Mouse (Mus musculus) thymus, postnatal 0 days (tissue): ENCODE measurements at regions not wholly inside any gene's neighbourhood (a gene's known extent, or its start where the extent isn't known, plus 50 kb on each side); places are given as distances from the start of the nearest gene placed in this dataset.
A peak's percentile ranks its signal among the peaks of the same experiment; 100 is the strongest.

Experiments
- DNase-seq: peaks from one replicate; pipeline ENCODE4 v3.0.0-alpha.2; 2015; ENCODE audit warnings: low spot score

DNA sequence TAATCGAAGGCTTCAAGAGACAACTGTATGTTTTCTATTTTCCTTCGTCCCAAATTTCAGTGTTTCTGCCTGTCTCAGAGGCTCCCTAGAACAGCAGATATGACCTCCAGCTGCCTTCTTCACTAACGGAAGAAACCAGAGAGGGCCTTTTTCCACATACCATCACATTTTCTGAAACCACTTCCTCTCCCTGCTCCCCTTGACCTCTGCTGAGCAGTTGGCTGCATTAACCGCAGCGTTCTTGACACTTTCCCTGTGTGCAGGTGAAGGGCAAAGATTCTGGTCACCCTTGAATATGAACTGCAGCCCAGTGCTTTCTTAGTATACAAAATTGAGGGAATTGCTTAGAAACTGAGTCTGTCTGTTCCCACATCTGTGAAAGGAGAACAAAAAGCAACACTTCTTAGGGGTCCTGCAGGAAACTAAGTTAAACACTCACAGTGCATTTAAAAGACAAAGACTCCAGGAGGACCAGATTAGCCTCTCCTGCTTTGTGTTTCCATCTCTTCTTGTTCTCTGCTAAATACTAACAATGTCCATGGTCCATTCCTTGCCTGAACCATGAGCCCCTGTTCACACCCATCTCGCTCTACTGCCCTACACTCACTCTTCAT lies 98.4 kb downstream of the Akap11 start:
- DNase-seq: peak; percentile 41

DNA sequence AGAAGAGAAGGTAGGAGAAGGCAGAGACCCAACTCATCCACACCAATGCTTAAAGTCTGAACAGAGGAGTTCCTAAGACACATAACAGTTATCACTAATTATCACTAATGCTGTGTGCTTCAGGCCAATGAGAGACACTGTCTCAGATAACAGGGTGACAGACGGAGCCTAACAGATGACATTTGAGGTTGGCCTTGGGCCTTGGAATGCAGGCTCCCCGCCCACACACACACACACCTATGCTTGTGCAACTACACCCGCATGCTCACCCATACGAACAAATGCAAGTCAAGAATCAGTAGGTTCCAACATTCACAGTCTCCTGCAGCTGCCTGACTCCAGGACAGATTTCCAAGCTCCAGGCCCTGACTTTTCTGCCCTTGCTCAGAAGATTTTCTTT lies 100.0 kb downstream of the Akap11 start:
- DNase-seq: no peak

DNA sequence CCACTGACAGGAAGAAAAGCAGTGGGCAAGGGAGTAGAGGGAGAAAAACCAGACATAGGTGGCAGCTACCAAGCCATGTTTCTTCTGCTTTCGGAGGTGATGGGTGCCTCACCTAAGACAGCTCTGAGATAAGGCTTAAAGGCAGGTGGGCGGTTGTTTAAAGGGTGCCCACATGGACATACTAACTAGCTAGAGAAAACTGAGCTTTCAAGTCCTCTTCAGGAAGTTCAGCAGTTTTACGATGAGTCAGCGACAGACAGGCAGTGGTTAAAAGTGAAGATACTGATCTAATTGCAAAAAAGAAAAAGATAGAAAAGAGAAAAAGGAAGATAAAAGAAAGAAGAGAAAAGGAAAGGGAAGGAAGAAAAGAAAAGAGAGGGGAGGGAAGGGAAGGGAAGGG lies 100.6 kb downstream of the Akap11 start:
- DNase-seq: peak; percentile 44

DNA sequence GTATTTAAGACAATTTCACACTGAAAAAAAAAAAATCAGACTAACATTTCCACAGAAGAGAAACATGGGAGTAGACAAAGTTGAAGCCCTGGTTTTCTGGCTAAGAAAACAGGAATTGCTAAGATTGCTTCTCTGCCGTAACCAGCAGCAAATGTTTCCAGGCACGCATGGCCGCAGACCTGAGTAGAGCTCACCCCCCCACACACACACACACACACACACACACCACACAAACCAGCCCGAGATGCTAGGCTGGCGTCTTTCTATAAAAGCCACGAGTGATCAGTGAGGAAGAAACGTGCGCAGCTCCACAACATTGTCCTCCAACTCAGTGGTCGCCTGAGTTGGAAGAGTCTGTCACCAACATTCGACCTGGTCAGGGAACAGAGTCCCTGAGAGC lies 101.0 kb downstream of the Akap11 start:
- DNase-seq: peak; percentile 18

DNA sequence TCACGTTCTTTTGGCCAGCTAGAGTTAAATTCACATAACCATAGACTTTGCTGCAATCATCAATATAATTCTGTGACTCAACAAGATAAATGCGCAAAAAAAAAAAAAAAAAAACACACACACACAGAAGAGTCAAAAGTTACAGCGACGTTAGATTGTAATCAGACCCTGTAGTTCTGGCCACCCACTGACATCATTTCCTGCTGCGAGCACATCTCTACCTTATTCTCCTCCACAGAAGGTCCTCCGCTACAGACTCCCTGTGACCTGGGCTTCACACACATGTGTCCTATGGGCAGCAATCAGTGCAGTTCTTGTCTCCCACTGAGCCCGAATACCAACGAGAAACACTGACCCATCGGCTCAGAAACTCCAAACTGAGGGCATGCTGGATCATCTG lies 101.9 kb downstream of the Akap11 start:
- peak; percentile 47 for DNase-seq

DNA sequence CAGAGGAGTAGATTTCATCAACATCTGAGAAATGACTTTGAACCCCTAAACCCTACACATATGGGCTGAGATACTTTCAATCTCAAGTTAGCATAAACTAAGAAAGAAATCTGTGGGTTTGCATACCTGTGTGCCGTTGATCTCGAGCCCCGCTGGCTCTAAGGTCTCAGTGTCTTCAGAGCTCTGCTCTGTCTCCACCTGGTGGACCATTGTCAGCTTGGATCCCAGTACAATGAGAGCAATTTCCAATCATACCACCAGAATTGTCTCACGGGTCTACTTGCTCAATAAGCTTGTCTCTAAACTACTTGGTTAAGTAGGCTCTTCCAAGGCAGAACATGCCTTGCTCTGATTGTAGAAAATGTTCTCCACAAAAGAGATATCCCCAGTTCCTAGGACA lies 102.5 kb downstream of the Akap11 start:
- DNase-seq: peak; percentile 78

DNA sequence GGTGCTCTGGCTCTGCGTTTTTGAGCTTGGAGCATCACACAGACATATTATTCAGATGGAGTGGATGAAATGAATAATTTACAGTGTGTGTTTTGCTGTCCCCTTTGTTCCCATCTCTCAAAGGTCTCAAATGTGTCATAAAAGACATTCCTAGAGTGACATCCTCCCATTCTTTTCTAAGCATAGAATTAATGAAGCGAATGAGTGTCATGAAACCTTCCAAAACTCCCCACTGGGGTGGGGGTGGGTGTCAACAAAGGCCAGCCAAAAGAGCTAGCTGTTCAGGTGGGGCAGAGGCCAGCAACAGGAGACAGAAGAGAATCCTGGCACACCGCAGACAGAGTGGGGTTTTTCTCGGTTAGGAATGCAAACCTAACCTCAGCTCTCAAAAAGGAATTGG lies 104.1 kb downstream of the Akap11 start:
- peak; percentile 18 for DNase-seq

DNA sequence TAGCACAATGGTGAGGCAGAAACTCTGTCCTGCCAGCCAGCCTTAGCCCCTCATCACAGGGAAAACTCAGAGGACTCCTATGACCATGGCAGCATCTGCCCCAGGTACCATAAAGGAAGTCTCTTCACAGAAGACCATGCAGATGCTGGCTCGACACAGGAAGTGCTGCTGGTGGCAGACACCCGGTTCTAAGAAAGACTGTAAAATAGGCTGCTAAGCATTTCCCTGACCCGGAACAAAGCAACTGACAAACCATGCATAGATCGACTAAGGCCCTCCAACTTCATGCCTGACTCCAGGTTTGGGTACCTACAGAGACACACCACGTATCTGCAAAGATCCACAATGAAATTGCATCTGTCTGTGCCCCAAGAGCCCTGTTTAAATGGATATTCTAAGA lies 104.7 kb downstream of the Akap11 start:
- peak; percentile 75 for DNase-seq

DNA sequence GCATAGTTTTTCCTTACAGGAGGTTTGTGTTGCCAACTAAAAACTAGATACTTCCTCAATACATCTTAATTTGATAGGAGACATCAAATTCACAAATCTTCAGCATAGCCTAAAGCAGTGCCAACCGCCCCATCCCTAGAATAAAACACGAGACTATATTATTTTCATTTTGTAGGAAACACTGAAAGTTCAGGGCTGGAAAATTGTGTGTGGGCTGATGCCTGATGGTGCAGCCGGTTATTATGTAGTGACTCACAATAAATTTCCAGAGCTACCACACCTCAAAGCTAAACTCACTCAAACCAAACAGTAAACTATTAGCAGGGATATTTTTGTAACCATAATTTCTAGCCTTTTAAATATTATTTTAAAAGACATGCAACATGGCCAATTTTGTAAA lies 105.2 kb downstream of the Akap11 start:
- DNase-seq: no peak

DNA sequence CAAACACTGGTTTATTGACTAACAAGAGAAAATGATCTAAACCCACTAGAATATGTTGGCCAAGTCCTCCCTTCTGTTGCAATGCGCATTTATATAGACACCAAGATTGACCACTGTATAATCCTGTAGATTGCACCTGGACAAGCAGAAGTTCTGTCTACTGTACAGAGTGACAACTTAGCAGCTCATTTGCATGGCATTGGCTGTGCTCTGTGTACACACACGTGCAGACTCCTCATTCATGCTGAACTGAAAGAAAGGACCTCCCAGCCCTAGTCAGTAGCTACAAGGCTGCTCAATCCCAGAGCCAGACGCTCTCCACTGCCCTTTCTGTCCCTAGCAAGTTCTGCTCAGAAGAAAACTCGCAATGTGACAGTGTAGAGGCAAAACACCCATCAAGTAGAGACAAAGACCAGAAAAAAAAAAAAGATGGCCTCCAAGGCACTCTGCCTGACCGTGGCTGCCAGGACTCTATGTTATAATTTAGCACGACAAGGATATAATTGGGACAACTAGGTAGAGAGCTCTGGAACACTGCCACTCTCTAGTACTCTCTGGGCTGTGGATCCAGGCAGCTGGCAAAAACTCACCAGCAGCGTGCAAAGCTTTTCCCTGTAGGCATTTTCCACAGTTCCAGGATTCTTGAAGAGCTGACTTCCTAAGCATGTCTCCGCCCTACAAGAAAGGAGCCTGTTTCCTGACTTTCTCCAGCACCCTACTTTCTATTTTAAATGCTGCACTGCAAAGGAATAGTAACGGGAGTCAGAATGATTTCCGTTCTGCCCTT lies 108.2 kb downstream of the Akap11 start:
- DNase-seq: no peak

DNA sequence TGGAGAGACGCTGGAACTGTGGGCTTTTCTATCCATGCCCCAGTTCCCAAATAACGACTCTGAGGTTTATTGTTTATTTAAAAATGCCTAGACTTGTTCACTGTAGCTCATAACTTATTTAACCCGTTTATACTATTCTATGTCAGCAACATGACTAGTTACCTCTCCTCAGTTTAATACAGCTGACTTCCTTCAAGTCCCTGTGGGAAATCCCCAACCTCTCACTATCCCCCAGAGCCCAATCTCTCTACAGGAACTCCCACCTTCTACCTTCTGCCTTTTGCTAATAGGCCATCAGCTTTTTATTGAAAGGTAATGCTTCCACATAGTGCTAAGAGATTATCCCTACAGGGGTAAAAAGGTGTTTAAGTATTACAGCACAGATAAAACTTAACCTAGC lies 109.5 kb downstream of the Akap11 start:
- no peak for DNase-seq

DNA sequence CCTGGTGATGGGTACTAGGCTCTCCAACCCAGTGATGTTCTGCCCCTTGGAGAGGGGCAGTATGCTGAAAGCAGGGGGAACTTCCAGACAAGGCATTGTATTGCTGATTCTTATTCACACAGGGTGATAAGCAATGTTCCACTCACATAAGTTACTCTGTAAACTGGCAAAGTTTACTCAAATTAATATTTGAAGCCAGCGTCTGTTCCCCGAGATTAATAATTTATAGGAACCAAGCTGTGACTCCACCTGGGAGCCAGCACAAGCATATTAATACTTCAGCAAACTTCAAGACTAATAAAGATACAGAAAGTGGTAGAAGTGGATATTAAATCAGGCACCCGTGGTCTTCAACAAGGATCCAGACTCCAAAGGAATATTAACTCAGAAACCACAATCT lies 114.0 kb downstream of the Akap11 start:
- no peak for DNase-seq

DNA sequence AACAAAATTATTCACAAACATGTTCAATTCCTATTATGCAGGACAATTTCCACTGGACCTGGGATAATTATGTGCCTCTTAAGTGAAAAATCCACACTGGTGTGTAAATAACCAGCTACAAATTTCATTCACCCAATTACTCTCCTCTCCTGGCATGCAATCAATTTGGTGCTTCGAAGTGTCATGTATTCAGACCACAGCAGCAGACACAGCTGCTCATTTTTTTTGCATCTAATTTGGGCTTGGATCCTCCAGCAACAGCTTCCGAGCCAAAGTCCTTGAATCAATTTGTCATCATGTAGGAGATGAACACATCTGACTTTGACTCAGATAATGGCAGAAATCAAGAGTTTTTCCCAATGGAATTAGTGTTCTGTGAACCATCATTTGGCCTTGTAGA lies 113.1 kb upstream of the Tnfsf11 start:
- no peak for DNase-seq

DNA sequence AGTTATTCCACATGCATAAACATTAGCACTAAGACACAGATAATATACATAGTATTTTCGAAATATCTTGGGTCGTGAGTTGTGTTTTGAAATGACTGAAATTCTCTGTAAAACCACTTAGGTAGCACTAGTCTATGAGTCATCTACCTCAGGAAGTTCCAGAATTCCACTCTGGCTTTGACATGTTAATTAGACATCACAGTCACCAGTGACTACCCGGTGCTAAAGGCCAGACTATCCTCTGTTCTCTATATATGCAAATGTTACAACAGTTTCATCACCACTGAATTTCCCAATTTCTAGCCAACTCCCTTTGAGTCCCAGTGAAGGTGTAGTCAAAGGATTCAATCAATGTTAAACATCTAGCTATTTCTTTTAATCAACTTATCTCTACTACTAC lies 112.3 kb upstream of the Tnfsf11 start:
- DNase-seq: no peak

DNA sequence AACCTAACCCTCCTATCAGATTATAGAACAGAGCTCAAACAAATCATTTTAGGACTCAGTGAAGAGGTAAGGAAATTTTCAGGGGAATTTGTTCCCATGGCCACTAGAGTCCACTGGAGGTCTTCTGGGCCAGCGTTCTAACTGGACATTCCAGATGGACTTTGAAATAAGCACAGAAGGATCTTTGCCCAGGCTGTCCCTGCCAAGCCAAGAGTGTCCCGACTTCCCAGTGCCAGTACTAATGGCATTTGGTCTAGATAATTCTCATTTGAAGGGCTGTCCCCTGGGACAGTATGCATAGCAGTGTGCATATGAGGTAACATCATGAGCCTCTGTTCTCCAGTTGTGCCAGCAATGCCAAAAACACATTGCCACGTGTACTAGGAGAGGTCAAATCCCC lies 97.7 kb upstream of the Tnfsf11 start:
- no peak for DNase-seq

DNA sequence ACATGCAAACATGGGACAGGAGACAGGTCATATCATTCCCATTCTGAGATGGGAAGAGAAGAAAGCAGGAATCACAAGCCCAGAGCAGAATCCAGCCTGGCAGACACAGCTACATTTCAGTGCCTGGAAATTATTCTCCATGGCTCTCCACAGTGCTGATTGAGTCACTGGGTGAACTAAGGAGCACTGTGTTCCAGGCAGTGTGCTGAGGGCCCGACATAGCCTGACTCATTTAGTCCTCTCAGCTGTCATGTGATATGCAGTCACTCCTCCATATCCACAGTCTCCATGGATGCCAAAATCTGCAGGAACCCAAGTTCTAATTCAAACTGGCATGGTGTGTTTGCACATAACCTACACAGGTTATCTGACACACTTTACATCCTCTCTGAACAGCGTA lies 90.1 kb upstream of the Tnfsf11 start:
- no peak for DNase-seq

DNA sequence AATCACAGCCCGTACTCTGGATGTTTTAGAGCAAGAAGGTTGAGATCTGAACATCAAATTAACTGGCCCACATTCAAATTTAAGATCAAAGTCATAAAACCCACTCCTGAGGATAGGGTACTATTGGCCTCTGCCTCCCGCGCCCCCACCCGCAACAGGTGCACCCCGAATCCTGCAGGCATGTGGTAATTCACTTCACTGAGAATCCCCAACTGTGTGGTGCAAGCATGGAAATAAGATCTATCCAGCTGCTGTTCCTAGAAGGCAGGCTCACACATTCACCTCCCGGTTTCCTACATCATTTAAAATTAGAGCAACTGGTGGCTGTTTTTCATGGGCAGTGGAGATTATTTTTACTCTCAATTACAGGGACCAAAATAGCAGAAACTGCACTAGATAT lies 87.8 kb upstream of the Tnfsf11 start:
- DNase-seq: no peak

DNA sequence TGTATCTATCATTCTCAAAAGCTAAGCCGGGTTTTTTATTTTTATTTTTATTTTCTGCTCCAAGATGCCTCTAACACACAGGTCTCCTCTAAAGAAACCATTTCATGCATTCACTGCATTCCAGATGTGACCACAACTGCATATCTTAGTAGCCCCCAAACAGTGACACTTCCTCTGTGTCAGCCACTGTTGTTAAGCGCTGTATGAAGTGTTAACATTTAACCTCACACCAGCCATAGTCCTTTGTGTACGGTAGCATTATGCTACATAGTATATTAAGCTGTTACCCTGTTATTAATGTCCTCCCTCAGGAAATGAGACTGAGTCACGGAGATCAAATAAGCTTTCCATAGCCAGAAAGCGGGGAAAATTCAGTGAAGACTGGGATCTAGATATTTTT lies 79.2 kb upstream of the Tnfsf11 start:
- DNase-seq: no peak

DNA sequence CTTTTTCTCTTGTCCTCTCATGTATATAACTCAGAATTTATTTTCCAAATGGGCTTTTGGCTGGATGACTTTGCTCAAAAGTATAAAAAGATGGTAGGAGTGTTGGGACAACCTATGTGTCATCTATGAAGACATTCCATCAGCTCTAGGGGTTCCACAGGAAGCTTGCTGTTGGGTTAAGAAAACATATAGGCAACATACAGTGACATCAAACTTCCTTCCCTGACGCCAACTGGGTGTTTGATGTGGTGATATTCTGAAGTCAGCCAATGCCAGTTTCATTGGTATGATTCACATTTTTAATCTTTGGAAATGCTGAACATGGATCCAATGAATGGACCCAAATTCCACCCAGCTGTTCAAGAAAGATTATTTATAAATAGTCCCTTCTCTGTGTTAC lies 76.5 kb upstream of the Tnfsf11 start:
- DNase-seq: peak; percentile 17

DNA sequence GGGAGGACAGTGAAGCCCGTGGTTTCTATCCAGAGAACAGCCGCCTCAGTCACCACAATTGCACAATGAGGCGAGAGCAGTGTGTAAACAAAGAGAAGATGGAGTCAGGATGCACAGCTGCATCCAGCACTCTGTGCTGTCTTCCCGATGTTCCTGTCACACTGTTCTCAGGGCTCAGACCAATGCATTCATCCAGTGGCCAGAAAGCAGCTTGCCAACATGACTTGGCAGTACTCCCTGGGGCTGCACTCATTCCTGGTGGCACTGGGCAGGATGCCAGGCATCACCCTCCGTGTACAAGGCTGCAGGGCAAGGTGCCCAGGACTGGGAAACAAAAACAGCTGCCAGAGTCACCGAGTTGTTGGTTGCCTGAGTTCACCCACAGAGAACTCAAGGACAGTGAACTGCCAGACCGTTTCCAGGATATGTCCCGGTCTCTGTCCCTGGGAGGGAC lies 75.4 kb upstream of the Tnfsf11 start:
- DNase-seq: no peak

DNA sequence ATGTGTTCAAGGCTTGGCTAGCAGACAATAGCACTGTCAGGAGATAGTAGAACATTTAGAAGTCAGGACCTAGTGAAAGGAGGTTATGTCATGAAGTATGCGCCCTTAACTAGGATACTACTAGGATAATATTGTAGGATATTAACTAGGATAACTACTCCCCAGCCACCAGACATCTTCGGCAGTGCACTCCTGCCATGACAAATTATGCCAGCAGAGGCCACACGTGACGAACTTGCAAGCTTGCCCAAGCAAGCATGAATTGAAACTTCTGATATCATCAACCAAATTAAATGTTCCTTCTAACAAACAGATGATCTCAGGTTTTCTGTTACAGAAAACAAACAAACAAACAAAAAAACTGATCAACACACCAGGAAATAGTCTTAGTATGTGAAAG lies 72.2 kb upstream of the Tnfsf11 start:
- no peak for DNase-seq

DNA sequence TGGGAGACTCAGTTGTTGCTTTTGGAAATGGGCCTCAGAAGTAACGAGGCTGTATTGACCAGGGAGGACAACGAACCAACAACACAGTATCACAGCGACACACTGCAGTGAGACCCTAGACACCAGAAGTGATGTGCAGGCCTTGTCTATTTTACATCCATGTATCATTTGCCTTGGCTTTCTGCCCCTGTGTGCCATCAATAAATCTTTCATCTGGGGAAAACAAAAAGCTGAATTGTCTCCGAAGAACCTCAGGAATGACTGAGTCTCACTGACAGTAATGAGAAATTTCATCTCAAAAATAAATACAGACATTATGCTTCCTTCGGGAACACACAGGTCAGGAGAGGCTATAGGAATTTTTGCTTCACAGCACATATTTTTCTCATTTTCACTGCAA lies 68.7 kb upstream of the Tnfsf11 start:
- DNase-seq: no peak

DNA sequence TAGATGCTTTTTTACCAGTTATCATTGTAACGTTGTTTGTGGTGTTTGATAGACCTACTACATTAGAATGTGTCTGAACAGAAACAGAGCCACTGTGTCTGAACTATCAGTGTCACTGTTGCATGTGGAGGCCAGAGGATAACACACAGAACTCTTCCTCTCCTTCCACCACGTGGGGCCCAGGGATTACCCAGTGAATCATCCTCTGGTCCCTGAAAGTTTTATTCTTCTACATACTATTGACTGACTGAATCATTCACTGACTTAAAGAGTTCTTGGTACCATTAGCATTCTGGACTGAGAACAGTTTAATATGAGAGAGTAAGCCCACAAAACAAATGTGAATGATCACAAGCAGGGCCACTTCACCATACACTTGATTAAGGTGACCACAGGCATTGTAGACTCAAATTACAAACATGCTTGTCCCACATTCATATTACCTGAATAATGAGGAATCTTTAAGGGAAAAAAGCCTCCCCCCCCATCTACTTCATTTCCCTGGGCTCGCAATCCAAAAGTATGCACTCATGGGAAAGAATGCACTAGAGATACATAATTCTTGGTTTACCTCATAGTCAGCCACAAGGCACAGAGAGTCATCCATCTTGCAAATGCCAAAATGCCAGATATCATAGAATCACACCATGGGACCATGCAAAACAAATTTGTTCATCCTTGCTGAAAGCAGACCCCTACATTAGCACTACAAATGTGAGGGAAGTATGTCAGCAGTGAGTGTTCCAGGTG lies 68.1 kb upstream of the Tnfsf11 start:
- DNase-seq: no peak
